Mouse (Mus musculus): ENCODE measurements around the gene Nrcam. TPM values are rescaled to one million over a fixed set of nuclear protein-coding genes. Genes with fewer than 3 reads are reported as not detected.

Gene Nrcam
- polyA plus RNA-seq, 1 experiment from 2014 or later: 0.94 TPM

DNA sequence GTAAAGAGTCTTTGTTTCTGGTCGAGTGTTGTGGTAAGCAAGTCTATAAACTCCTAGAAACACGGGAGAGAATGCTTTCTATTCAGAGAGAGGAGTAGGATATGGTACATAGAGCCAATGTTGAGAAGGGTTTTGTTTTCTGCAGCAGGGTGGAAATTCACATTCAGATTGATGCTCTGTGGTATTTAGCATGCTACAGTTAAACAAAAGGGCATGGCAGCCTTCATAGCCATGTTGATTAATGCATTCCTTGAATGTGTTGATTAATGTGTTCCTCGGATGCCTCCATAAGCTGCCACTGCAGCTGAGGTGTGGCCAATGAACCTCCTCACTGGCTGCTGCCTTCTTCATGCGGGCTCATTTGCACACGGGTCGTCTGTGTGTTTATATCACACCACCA, 134.3 kb downstream of the Nrcam start:
- H3K27ac ChIP-seq: no peak overlapping the region
- H3K27me3 ChIP-seq (ENCODE audit: insufficient read depth, poor library complexity, severe bottlenecking): no peaks in the 10 kb centered on the region
- H3K4me3 ChIP-seq: no peak overlapping the region
- H3K36me3 ChIP-seq: no peaks in the 10 kb centered on the region
- H3K4me1 ChIP-seq: no peaks in the 10 kb centered on the region
- WGBS: 70% methylated on average over 6 of the region's 6 CpGs
- no peaks in the 10 kb centered on the region for H3K9me3 ChIP-seq
- no peak for DNase-seq (ENCODE audit: low spot score)

DNA sequence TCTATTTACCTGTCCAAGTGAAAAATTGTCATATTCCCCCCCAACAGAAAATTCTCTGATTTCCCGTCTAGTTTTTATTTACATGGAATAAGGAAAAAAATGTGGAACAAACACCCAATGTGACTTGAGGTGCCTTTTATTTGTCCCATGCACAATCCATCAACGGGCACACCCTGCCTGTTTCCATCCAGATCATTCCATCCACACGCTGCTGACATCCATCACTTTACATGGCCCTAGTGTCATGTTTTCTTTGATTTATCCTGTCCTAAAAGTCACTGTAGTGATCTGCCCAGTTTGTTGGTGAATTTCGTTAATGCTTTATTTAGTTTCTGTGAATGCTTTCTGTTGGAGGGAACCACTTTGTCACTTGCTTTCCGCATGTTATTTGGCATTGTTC, 142.4 kb downstream of the Nrcam start:
- no peaks in the 10 kb centered on the region for H3K4me1 ChIP-seq
- H3K36me3 ChIP-seq: no peaks in the 10 kb centered on the region
- no peaks in the 10 kb centered on the region for H3K27me3 ChIP-seq (ENCODE audit: insufficient read depth, poor library complexity, severe bottlenecking)
- DNase-seq (ENCODE audit: low spot score): no peak
- H3K9me3 ChIP-seq: no peaks in the 10 kb centered on the region
- no peak overlapping the region for H3K4me3 ChIP-seq
- WGBS: 80% methylated on average over 5 of the region's 5 CpGs
- H3K27ac ChIP-seq: no peak overlapping the region

DNA sequence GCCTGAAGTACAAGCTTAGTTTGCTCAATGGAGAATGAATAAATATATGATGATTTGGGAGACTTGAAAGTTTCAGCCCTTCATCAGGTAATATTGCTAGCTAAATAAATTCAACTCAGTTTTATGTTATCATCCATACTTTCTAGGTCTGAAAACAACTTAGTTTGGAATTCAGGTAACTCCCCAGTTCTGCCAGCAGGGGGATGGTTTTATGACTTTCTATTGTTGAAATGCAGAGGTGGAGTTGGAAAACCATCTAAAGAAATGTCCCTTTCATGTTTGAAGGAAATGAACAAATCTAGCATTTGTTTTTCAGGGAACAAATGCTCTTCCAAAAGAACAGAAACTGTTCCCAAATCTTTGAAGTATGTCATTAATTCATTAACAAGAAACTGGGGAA, 146.7 kb downstream of the Nrcam start:
- Histone ChIP-seq H3K27me3 (ENCODE audit: insufficient read depth, poor library complexity, severe bottlenecking) (no peaks in the 10 kb centered on the region), H3K9me3 (no peaks in the 10 kb centered on the region), H3K27ac (no peak overlapping the region), H3K36me3 (no peaks in the 10 kb centered on the region), H3K4me1 (no peaks in the 10 kb centered on the region), H3K4me3 (no peak overlapping the region)
- no peak for DNase-seq (ENCODE audit: low spot score)

DNA sequence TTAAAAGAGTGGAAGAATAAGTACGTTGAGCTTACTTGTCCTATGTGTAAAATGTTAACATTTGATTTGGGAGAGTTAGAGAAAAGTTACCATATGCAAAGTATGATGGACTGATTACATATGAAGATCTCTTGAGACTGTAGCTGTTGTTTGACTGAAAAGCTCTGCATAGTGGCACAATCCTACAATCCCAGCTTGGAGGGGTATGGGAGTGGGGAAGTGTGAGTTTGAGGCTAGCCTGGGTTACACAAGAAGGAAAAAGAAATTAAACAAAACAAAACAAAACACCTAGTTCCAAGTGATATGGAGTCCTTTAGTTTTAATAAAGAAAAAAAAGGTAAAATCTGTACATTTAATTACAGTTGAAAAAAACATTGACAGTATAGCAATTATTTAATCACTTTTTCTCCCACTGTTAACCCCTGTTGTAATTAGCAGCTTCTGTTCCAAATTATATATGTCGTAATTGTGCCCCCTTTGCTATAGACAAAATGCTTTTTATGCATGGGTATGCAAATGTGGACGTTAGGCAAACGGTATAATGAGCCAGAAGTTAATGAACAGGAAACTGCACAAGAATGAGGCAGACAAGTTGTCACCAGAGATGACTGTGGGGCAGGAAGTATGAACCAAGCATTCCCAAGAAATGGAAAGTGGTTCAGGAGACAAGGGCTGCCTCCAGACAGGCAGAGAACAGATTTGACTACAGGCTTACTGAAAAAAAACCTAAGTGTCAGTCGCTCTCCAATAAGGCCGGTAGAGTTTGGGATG, 150.8 kb downstream of the Nrcam start:
- Histone ChIP-seq H3K9me3 (no peaks in the 10 kb centered on the region), H3K36me3 (no peaks in the 10 kb centered on the region), H3K27ac (no peak overlapping the region), H3K27me3 (ENCODE audit: insufficient read depth, poor library complexity, severe bottlenecking) (no peaks in the 10 kb centered on the region), H3K4me3 (no peak overlapping the region), H3K4me1 (no peaks in the 10 kb centered on the region)
- 74% methylated on average over 6 of the region's 6 CpGs for WGBS
- DNase-seq (ENCODE audit: low spot score): no peak

DNA sequence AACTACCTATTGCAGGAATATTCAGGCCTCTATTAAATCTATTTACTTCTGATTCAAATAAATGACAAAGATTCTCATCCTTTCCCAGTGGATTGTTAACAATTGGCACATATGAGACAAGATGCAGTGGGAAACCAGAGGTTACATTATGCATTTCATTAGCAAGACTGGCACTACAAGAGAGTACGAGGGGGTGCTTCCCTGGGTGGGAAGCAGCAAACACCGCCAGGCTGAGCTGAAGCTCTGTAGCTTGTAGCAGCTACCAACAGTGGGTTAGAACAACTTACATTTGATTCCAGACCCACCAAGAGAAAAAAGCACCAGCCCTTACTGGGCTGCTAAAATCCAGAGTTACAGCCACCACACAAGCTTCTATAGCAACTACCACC, 151.3 kb downstream of the Nrcam start:
- no peak overlapping the region for H3K27ac ChIP-seq

DNA sequence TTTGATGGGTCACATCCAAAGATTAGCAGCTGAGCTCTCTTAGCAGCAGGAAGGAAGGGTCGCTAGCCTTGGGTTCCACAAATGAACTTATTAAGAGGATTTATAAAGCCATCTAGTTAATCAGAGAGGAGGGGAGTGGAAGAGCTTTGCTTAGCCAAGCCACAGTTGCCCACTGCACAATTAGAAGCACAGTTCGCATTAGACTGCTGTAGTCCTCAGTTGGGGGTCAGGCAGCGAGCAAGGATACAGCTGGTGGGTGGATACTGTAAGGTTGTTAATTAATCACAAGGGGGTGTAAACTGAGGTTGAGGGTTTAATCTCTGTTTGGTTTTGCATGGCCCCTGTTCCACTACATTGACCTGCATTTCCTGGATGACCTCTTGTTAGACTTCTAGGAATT, 152.7 kb downstream of the Nrcam start:
- Histone ChIP-seq H3K27me3 (ENCODE audit: insufficient read depth, poor library complexity, severe bottlenecking) (no peaks in the 10 kb centered on the region), H3K9me3 (no peaks in the 10 kb centered on the region), H3K4me3 (no peak overlapping the region), H3K36me3 (no peaks in the 10 kb centered on the region), H3K4me1 (no peaks in the 10 kb centered on the region), H3K27ac (no peak overlapping the region)
- WGBS: 71% methylated on average over 3 of the region's 3 CpGs
- no peak for DNase-seq (ENCODE audit: low spot score)

More for the DNA sequence above, 151.3 kb downstream of the Nrcam start:
- Histone ChIP-seq H3K4me1 (no peaks in the 10 kb centered on the region), H3K36me3 (no peaks in the 10 kb centered on the region), H3K9me3 (no peaks in the 10 kb centered on the region), H3K4me3 (no peak overlapping the region), H3K27me3 (ENCODE audit: insufficient read depth, poor library complexity, severe bottlenecking) (no peaks in the 10 kb centered on the region)
- DNase-seq (ENCODE audit: low spot score): no peak
- WGBS: 77% methylated on average over 2 of the region's 2 CpGs

DNA sequence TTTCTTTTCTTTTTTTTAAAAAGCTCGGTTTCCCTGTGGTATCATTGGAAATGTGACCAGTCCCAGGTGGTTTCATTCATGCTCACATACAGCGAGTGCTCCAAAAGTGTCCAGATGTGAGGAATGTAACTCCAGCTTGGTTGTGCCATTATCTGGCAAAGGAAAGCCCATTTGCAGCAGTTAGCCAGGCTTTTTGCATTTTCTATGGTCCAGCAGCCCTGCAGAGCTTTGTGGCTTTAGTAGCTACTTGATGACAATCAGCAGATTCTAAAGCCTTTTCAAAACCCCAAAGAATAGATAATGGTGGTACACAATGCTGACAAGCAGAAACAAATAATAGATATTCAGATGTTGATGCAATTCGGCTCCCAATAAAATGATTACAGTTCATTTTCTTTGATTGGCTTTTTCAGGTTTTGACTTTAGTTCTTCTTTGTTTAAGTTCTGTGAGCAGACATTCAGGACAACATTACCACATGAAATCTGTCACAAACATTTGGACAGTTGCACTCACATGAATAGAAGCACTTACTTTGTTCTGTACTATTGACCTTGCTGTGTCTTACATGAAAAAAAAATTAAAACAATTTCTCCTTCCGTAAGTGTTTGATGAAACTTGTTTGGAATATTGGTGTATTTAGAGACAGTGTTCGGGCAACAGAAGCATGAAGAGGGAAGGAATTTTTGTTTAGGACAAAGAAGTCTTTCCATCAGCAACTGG, 164.2 kb downstream of the Nrcam start:
- DNase-seq (ENCODE audit: low spot score): no peak
- no peaks in the 10 kb centered on the region for H3K27me3 ChIP-seq (ENCODE audit: insufficient read depth, poor library complexity, severe bottlenecking)
- no peaks in the 10 kb centered on the region for H3K4me1 ChIP-seq
- H3K9me3 ChIP-seq: no peaks in the 10 kb centered on the region
- H3K36me3 ChIP-seq: no peaks in the 10 kb centered on the region
- H3K4me3 ChIP-seq: no peak overlapping the region
- 70% methylated on average over 5 of the region's 5 CpGs for WGBS
- no peak overlapping the region for H3K27ac ChIP-seq

DNA sequence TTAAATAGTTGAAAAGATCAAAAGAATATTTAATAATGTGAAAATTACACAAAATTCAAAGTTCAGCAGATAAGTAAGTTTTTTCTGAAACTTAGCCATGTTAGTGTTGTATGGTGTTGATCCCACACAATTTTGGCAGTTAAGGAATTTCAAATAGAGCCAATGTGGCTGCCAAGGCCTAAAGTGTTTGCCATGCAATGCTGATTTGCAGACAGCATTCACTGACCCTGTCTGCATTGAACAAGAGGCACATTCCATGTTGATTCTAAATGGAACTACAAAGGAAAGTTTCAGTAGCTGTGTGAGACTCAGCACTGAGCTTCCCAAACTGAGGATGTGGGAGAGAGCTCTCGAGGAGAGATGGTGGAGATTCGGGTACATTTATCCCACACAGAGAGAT, 169.1 kb downstream of the Nrcam start:
- Histone ChIP-seq H3K4me3 (no peak overlapping the region), H3K27ac (no peak overlapping the region), H3K36me3 (no peaks in the 10 kb centered on the region), H3K4me1 (no peaks in the 10 kb centered on the region), H3K27me3 (ENCODE audit: insufficient read depth, poor library complexity, severe bottlenecking) (no peaks in the 10 kb centered on the region), H3K9me3 (no peaks in the 10 kb centered on the region)
- DNase-seq (ENCODE audit: low spot score): no peak
- WGBS: 73% methylated on average over 2 of the region's 2 CpGs

DNA sequence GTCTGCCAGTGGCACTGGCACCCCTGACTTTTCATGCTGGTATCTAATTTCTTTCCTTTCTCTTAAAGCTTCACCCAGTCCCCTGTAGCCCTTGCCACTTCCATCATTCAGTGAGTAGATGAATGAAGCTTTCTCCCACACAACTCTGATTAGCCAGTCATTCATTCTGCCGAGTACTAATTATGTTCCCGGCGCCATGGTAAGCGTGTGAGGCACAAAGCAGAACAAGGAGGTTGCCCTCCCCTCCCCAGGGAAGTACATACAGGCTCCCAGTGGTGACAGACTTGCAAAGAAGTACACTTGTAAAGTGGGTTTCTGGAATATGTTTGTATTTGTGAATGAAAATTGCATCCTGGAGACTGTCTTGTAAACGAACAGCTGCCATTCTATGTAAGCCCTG, 170.2 kb downstream of the Nrcam start:
- H3K9me3 ChIP-seq: no peaks in the 10 kb centered on the region
- H3K36me3 ChIP-seq: no peaks in the 10 kb centered on the region
- H3K4me3 ChIP-seq: no peak overlapping the region
- no peak overlapping the region for H3K27ac ChIP-seq
- H3K27me3 ChIP-seq (ENCODE audit: insufficient read depth, poor library complexity, severe bottlenecking): no peaks in the 10 kb centered on the region
- WGBS: 78% methylated on average over 5 of the region's 5 CpGs
- no peak for DNase-seq (ENCODE audit: low spot score)
- H3K4me1 ChIP-seq: no peaks in the 10 kb centered on the region

DNA sequence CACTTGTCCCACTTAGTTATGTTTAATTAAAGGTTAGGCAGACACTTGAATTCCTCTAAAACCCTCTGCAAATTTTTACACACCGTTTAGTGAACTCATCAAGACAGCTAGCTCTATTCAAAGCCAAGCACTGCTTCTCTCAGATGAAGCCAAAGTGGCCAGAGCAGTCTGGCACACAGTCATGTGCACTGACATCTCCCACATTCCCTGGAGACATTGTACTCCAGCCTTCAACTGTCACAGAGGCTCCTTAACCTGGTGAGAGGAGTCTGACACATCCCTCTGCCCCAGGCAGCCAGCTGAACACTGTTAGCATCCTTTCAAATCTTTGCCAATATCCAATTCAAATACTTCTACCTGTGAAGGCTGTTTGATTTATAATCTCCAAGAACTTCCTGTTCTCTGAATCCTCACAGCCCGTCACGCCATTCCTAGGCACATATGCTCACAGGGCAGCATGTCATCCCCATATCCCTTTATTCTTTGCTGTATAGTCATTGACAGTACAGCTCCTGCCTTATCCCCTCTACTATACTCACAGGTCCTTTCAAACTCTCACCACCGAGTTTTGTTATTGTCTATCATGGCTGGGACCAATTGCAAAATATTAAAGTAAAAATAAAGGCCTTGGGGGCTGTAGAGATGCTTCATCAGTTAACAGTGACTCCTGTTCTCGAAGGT, 173.3 kb downstream of the Nrcam start:
- Histone ChIP-seq H3K27ac (no peak overlapping the region), H3K27me3 (ENCODE audit: insufficient read depth, poor library complexity, severe bottlenecking) (no peaks in the 10 kb centered on the region), H3K36me3 (no peaks in the 10 kb centered on the region), H3K9me3 (no peaks in the 10 kb centered on the region), H3K4me3 (no peak overlapping the region), H3K4me1 (no peaks in the 10 kb centered on the region)
- DNase-seq (ENCODE audit: low spot score): no peak
- 78% methylated on average over 5 of the region's 5 CpGs for whole genome bisulfite sequencing

DNA sequence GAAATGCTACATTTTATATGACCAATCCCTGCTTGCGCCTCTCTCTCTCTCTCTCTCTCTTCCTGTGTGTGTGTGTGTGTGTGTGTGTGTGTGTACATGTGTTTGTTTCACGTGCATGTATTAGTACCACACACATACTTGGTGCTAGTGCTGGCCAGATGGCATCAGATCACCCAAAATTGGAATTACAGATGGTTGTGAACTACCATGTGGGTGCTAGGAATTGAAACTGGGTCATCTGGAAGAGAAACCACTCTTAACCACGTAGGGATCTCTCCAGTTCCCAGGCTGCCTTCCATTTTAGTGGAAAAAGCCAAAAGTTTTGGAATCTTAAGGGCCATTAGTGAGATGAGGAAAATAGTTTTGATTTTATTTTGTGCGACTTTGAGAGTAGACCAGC, 175.1 kb downstream of the Nrcam start:
- DNase-seq (ENCODE audit: low spot score): no peak
- Histone ChIP-seq H3K27me3 (ENCODE audit: insufficient read depth, poor library complexity, severe bottlenecking) (no peaks in the 10 kb centered on the region), H3K27ac (no peak overlapping the region), H3K4me3 (no peak overlapping the region), H3K36me3 (no peaks in the 10 kb centered on the region), H3K4me1 (no peaks in the 10 kb centered on the region), H3K9me3 (no peaks in the 10 kb centered on the region)
- WGBS: 71% methylated on average over 4 of the region's 4 CpGs

DNA sequence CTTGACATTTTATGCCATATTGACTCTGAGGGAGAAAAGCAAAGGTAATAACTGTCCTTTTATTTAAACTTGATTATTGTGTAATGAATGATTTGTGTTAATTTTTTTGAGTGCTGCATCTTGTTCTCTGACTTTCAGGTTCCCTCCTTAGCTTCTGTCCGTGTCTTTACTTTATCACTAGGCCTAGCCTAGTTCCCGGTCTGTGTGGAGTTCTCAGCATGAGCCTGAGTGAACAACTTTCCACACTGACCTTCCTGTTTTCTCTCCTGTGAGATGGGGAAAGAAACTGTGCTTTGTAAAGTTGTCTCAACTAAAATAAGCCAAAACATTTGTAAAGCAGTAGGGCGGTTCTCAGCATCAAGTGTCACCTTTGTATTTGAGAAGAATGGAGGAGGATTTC, 179.9 kb downstream of the Nrcam start:
- no peak overlapping the region for H3K4me3 ChIP-seq
- H3K9me3 ChIP-seq: no peaks in the 10 kb centered on the region
- H3K4me1 ChIP-seq: no peaks in the 10 kb centered on the region
- DNase-seq (ENCODE audit: low spot score): no peak
- no peaks in the 10 kb centered on the region for H3K36me3 ChIP-seq
- 64% methylated on average over 3 of the region's 3 CpGs for WGBS
- no peak overlapping the region for H3K27ac ChIP-seq
- no peaks in the 10 kb centered on the region for H3K27me3 ChIP-seq (ENCODE audit: insufficient read depth, poor library complexity, severe bottlenecking)

DNA sequence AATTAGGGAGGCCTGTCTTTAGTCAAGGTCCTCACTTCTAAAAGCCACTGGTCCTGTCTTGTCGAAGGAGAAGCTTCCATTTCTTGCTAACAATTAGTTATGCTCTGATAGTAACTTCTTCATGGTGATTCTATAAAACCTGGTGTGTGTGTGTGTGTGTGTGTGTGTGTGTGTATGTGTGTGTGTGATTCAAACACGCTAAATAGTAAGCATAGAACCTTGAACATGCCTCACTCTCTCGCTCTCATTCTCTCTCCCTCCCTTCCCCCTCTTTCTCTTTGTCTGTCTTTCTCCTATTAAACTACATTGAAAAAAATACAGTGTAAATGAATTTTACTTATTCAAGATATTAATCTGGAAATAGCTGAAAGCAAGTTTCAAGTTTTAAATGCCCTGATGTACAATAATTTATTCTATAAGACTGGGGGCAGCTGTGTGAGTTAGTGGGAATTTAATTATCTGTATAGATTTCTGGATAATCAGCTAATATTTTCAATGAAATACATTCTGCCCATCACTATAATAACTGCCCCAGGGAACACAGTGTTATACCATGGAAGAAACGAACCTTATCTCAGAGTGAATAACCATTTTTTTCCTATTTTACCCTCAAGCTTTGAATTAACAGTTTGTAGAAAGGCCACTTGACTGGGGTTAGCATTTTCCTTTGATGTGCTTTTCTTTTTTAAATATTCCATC, 180.9 kb downstream of the Nrcam start:
- H3K27me3 ChIP-seq (ENCODE audit: insufficient read depth, poor library complexity, severe bottlenecking): no peaks in the 10 kb centered on the region
- WGBS: 77% methylated on average over 4 of the region's 4 CpGs
- no peak overlapping the region for H3K27ac ChIP-seq
- H3K4me1 ChIP-seq: no peaks in the 10 kb centered on the region
- no peaks in the 10 kb centered on the region for H3K36me3 ChIP-seq
- no peaks in the 10 kb centered on the region for H3K9me3 ChIP-seq
- H3K4me3 ChIP-seq: no peak overlapping the region
- DNase-seq (ENCODE audit: low spot score): no peak

Measured in heart, embryonic 10.5 days (tissue).